8 mouse cellular contexts compared by ENCODE assay signal in the genomic region with DNA sequence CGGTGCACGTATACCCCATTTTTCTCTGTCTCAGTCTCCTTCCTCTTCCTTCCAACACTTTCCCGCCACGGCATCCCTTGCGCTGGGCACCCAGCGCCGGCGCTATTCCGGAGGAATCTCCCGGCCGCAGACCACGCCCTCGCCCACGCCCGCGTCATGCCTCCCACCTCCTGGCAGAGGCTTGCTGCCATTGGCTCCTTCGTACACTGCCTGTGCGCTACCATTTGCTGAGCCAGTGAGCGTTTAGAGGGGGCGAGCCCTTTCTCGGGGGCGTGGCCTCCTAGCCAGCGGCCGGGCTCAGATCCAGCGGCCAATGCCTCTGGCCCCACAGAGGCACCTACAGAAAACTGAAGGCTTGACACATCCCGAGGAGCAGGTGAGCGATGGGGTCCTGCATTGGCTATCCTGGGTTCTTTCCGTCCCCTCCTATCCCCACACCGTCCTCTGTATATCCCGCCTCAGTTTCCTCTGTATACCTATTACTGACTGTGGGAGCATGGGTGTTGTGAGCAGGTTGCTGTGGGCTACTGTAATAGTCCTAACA. TPM values are rescaled to one million over a fixed set of nuclear protein-coding genes. Genes with fewer than 3 reads are reported as not detected.
DNase-seq lines count a peak whose midpoint lies in the region; ATAC-seq and TF ChIP-seq lines count a peak whose summit lies in the region.

Gene Tnfaip8l1, plus strand, starts transcription at position 247 of the 544 bp plus-strand sequence.

- H3K27ac ChIP-seq in ES-E14 (ENCODE audit: insufficient read depth, low read depth, low read length, poor library complexity, severe bottlenecking), result no peak within 1 kb of the TSS
- no peak within 1 kb of the TSS for H3K27ac ChIP-seq in forebrain, embryonic 15.5 days (replicated peaks)

- peak; percentile 98 for ATAC-seq in forebrain, embryonic 15.5 days (replicated peaks)
- ATAC-seq in neutrophil, adult 5-6 weeks (ENCODE audit: extremely low read depth, insufficient number of reproducible peaks, low FRiP score, poor library complexity, severe bottlenecking), result peak; percentile 95

- TF ChIP-seq CTCF in lung, adult 2 months (IDR thresholded peaks at IDR 0.05; ENCODE audit: insufficient read depth, low read length), result no peak

- H3K27me3 ChIP-seq in forebrain, embryonic 15.5 days, result peaks cover 6% of the 10 kb centered on the region; the same call in 1 of the 2 replicates

- H3K9me3 ChIP-seq in ES-E14 (ENCODE audit: control insufficient read depth, insufficient read depth, low read depth, low read length), result no peaks in the 10 kb centered on the region
- H3K9me3 ChIP-seq in forebrain, embryonic 15.5 days, result no peaks in the 10 kb centered on the region

- peak; percentile 81 for DNase-seq in ES-E14 (ENCODE audit: low read depth, low spot score)
- peak; percentile 94 for DNase-seq in cerebellum, adult 11-12 months
- DNase-seq in heart, postnatal 25 days (ENCODE audit: low spot score), result peak; percentile 93
- peak; percentile 93 to 96 for DNase-seq in layer of hippocampus, adult 18-20 months (ENCODE audit: low spot score in 2 of 2)
- peak; percentile 94 for DNase-seq in lung, adult 2 months
- DNase-seq in thymus, adult 18-20 months, result peak; percentile 89 to 91

- TF ChIP-seq POLR2A in lung, adult 2 months (IDR thresholded peaks at IDR 0.05; ENCODE audit: borderline replicate concordance, extremely low read depth, low read depth, low read length), result no peak

- peak within 1 kb of the TSS; percentile 50 to 88 for H3K4me3 ChIP-seq in ES-E14 (ENCODE audit: insufficient read depth in 1 of 2, low read depth in 1 of 2, low read length in 2 of 2, poor library complexity in 1 of 2, severe bottlenecking in 1 of 2)
- H3K4me3 ChIP-seq in forebrain, embryonic 15.5 days, result peak within 1 kb of the TSS; percentile 53
- H3K4me3 ChIP-seq in lung, adult 2 months (replicated peaks; ENCODE audit: extremely low read depth, low read depth, low read length), result peak within 1 kb of the TSS; percentile 48

- H3K4me2 ChIP-seq in forebrain, embryonic 15.5 days (replicated peaks), result peak within 1 kb of the TSS; percentile 69

- peak within 1 kb of the TSS; percentile 57 for H3K9ac ChIP-seq in ES-E14 (ENCODE audit: insufficient read depth, low read depth, low read length, poor library complexity, severe bottlenecking)
- peak within 1 kb of the TSS; percentile 48 for H3K9ac ChIP-seq in forebrain, embryonic 15.5 days (replicated peaks)

- H3K4me1 ChIP-seq in ES-E14 (ENCODE audit: control insufficient read depth in 2 of 2, insufficient read depth in 2 of 2, low read length in 2 of 2, poor library complexity in 1 of 2), result no peaks in the 10 kb centered on the region; a peak in 1 of 4 replicates
- peaks cover 14% of the 10 kb centered on the region for H3K4me1 ChIP-seq in forebrain, embryonic 15.5 days
- 0 out of 2 replicates have a peak, but pooled peaks cover 2% of the 10 kb centered on the region for H3K4me1 ChIP-seq in lung, adult 2 months (ENCODE audit: control insufficient read depth, insufficient read depth, low read length)

- no peaks in the 10 kb centered on the region for H3K36me3 ChIP-seq in ES-E14 (ENCODE audit: control insufficient read depth, insufficient read depth, low read length, poor library complexity, severe bottlenecking)
- no peaks in the 10 kb centered on the region for H3K36me3 ChIP-seq in forebrain, embryonic 15.5 days

- in situ Hi-C loops in ES-E14 (cut with MboI; ENCODE audit: low sequenced_read_pairs in 2 of 2, unreplicated experiment in 2 of 2), result no loop called here

- intact Hi-C loops in heart, postnatal 25 days (cut with DNase I), result loop anchor here (2.0 kb wide), 1 partner anchor 20 kb away; the partner anchor contains the start of gene Mydgf

- under 1% methylated on average over 30 of the region's 30 CpGs for WGBS in forebrain, embryonic 15.5 days
- WGBS in lung, adult 2 months, result under 1% methylated on average over 30 of the region's 30 CpGs

TF ChIP-seq in ES-E14, 5 proteins besides CTCF, POLR2A, EP300 and RAD21:
- no peak for TF ChIP-seq ZNF384 (IDR thresholded peaks at IDR 0.05; ENCODE audit: low read depth, low read length)
- TF ChIP-seq CHD2 (IDR thresholded peaks at IDR 0.05; ENCODE audit: low read depth, low read length), result no peak
- no peak for TF ChIP-seq HCFC1 (IDR thresholded peaks at IDR 0.05; ENCODE audit: borderline replicate concordance, insufficient read depth, low read length)
- TF ChIP-seq ZC3H11A (IDR thresholded peaks at IDR 0.05; ENCODE audit: borderline replicate concordance, low read depth, low read length), result no peak
- TF ChIP-seq MAFK (IDR thresholded peaks at IDR 0.05; ENCODE audit: insufficient read depth, low read depth, low read length), result no peak

RNA-seq across cellular contexts. Expression of gene Tnfaip8l1, which starts in this region (rescaled TPM):
- total RNA-seq in ES-E14 (2012; rRNA removed), result 1.3 and 1.7 TPM in 2 replicates
- 9.0 and 10.0 TPM in 2 replicates for polyA plus RNA-seq in forebrain, embryonic 15.5 days (2015; fragmentation: Nextera tagmentation; extraction: Ambion mirVana)
- total RNA-seq in heart, postnatal 25 days (2021), result 1 to 10 TPM; 2.2 to 2.5 TPM
- total RNA-seq in layer of hippocampus, adult 18-20 months (2021), result 1 to 10 TPM; 4.6 to 6.1 TPM
- 3.5 and 3.6 TPM in 2 replicates for polyA plus RNA-seq in lung, adult 2 months (2012; rRNA removed)
- 1.3 and 1.4 TPM in 2 replicates for total RNA-seq in neutrophil, adult 5-6 weeks (2017)
